Mouse (Mus musculus) heart, postnatal 10 days (tissue): ENCODE results near the gene AA792892. TPM values are rescaled to one million over a fixed set of nuclear protein-coding genes. Genes with fewer than 3 reads are reported as not detected.
"Not testable (repeated sequence)": the region's sequence is repeated elsewhere in the genome, so short reads cannot be mapped to it uniquely, and the experiment has no call there.

Source experiments
- DNase-seq, 2 experiments: peaks; one replicate each; pipeline ENCODE4 v3.0.0; 2021
- intact Hi-C: fragments of 180-260 bp; cut with DNase I; formaldehyde crosslinking; loops from one replicate; pipeline ENCODE4 v1.15.1; 2025
- total RNA-seq, 2 experiments: library from RNA; stranded (reverse); gene quantifications; 2 replicates each; pipeline ENCODE4 v1.2.3; 2021

Gene AA792892
- not detected for total RNA-seq

GRCm38 (mm10) chr5:94339449-94339848, at the start of gene AA792892:
AA792892 (plus strand) TSS chr5:94339749.
- DNase-seq, intact Hi-C loops: not testable (repeated sequence)

- intact Hi-C loops, DNase-seq: not testable (repeated sequence)
Measured at GRCm38 (mm10) chr5:94306696-94307095, 32.9 kb upstream of the AA792892 start, which contains the start of gene A430089I19Rik. A430089I19Rik (minus strand) TSS chr5:94306796.

- intact Hi-C loops, DNase-seq: not testable (repeated sequence)
Measured at GRCm38 (mm10) chr5:94314135-94314534, 25.4 kb upstream of the AA792892 start, which contains the start of gene Gm6502. Gm6502 (plus strand) TSS chr5:94314435.

Other genes starting within 250 kb of the AA792892 start
- gene Gm3106, start 121.7 kb upstream of the AA792892 start, total RNA-seq = not detected
- gene A430089I19Rik, start 33.0 kb upstream of the AA792892 start, total RNA-seq = not detected
- not detected for gene Gm6502, start 25.3 kb upstream of the AA792892 start, total RNA-seq
- gene Gm7682, start 106.0 kb downstream of the AA792892 start, total RNA-seq = not detected
- not detected for gene Gm3139, start 186.5 kb downstream of the AA792892 start, total RNA-seq